In genomic region chr8:15313481-15313880, GRCm38 (mm10) we compare ENCODE assay signal across 19 mouse cellular contexts.
"Had no signal": no experiment of that assay in that cellular context is flagged by ENCODE, and none has a peak within 500 bp of the region (broad histone marks: within the 10 kb centered on the region; RNA-seq: fewer than 3 reads in every experiment).

No protein-coding gene starts in this region.

- ATAC-seq: midbrain, embryonic 16.5 days had no signal

- H3K27ac ChIP-seq: midbrain, embryonic 10.5 days; midbrain, embryonic 12.5 days; neural tube, embryonic 13.5 days; neural tube, embryonic 15.5 days had no signal

- H3K4me3 ChIP-seq: midbrain, embryonic 10.5 days; midbrain, embryonic 12.5 days; myocyte; neural tube, embryonic 13.5 days; neural tube, embryonic 15.5 days had no signal

- H3K4me1 ChIP-seq: midbrain, embryonic 10.5 days; midbrain, embryonic 12.5 days had no signal

- DNase-seq: lung, adult 18-20 months; lung, embryonic 14.5 days; lung, postnatal 10 days; lung, postnatal 4 days; midbrain, embryonic 14.5 days; retina, postnatal 1 day; right cerebral cortex, adult 18-20 months; right cerebral cortex, postnatal 25 days; right cerebral cortex, postnatal 4 days; spleen, adult 18-20 months; thymus, adult 18-20 months; thymus, postnatal 14 days; thymus, postnatal 36 days had no signal

- H3K27me3 ChIP-seq: midbrain, embryonic 12.5 days; neural tube, embryonic 13.5 days; neural tube, embryonic 15.5 days had no signal
